ENCODE assay signal across 8 mouse cellular contexts in the genomic region with DNA sequence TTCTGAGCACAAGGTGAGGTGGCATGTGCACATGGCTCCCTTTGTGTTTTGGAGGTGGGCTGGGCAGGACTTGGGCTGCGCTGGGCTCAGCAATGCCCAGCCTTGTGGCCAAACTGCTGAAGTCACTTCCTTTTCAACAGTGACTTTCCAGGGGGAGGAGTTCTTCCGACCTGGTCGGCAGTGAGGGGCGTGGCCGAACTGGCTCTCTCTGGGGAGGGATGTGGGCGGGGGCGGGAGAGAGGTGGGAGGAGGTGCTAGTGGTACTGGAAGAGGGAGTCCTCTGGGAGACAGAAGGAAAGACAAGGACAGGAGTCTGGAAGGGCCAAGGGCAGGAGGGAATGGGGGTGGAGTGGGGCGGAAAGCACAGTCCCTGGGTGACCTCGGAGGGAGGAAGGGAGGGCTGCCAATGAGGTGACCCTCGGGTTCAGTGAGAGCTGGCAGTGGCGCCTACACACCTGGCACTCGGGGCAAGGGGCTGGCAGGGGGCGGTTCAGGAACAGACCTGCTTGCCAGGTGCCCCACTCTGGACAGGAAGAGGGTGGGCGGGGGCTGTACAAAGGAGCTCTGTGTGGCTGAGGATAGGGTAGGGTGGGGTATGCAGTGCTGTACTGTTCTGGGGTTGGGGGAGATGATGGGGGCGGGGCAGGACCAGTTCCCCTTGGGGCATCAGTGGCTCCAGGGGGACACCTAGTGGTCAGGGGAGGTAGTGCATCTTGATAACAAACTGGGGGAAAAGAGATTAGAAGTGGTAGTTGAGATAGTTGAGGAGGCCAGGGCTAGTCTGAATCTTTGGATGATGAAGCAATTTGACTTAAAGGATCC. TPM values are rescaled to one million over a fixed set of nuclear protein-coding genes. Genes with fewer than 3 reads are reported as not detected.
DNase-seq lines count a peak whose midpoint lies in the region; ATAC-seq and TF ChIP-seq lines count a peak whose summit lies in the region.

No protein-coding gene starts in this region.

- H3K9ac ChIP-seq in heart, embryonic 16.5 days (ENCODE audit: low read length) = peak overlapping the region; percentile 44
- H3K9ac ChIP-seq in lung, embryonic 16.5 days (ENCODE audit: low read length) = peak overlapping the region; percentile 3; the same call in 1 of the 2 replicates

- peaks cover 33% of the 10 kb centered on the region for H3K36me3 ChIP-seq in G1E (replicated peaks)
- peaks cover 45% of the 10 kb centered on the region for H3K36me3 ChIP-seq in forebrain, embryonic 10.5 days (replicated peaks)
- peaks cover 20% of the 10 kb centered on the region; the same call in 1 of the 2 replicates for H3K36me3 ChIP-seq in heart, embryonic 16.5 days (ENCODE audit: control insufficient read depth, insufficient read depth)
- H3K36me3 ChIP-seq in lung, embryonic 16.5 days (ENCODE audit: control insufficient read depth, insufficient read depth, low read length) = peaks cover 10% of the 10 kb centered on the region

- peak overlapping the region; percentile 78 for H3K27ac ChIP-seq in forebrain, embryonic 10.5 days
- peak overlapping the region; percentile 90 for H3K27ac ChIP-seq in heart, embryonic 16.5 days (ENCODE audit: low read length)
- H3K27ac ChIP-seq in lung, embryonic 16.5 days (ENCODE audit: low read length) = peak overlapping the region; percentile 91
- H3K27ac ChIP-seq in olfactory bulb, adult 2 months (ENCODE audit: insufficient read depth, low read depth, low read length) = peak overlapping the region; percentile 16; the same call in 1 of the 2 replicates

- peak overlapping the region; percentile 50 for H3K4me2 ChIP-seq in heart, embryonic 16.5 days (ENCODE audit: low read depth, low read length)
- H3K4me2 ChIP-seq in lung, embryonic 16.5 days (ENCODE audit: low read depth, low read length) = peak overlapping the region; percentile 35

- no peak for TF ChIP-seq POLR2A in olfactory bulb, adult 2 months (IDR thresholded peaks at IDR 0.05; ENCODE audit: insufficient read depth, low read depth, low read length)

- peaks cover 72% of the 10 kb centered on the region for H3K4me1 ChIP-seq in G1E (ENCODE audit: insufficient read depth, low read depth, low read length)
- peaks cover 77% of the 10 kb centered on the region for H3K4me1 ChIP-seq in forebrain, embryonic 10.5 days
- H3K4me1 ChIP-seq in heart, embryonic 16.5 days (ENCODE audit: control insufficient read depth, insufficient read depth, low read length) = peaks cover 83% of the 10 kb centered on the region
- H3K4me1 ChIP-seq in lung, embryonic 16.5 days (replicated peaks; ENCODE audit: control insufficient read depth, insufficient read depth, low read length) = peaks cover 51% of the 10 kb centered on the region
- H3K4me1 ChIP-seq in olfactory bulb, adult 2 months (ENCODE audit: control insufficient read depth, insufficient read depth, low read length) = peaks cover 56% of the 10 kb centered on the region

- 4% methylated on average over 15 of the region's 15 CpGs for WGBS in forebrain, embryonic 10.5 days
- 3% methylated on average over 15 of the region's 15 CpGs for WGBS in heart, embryonic 16.5 days
- WGBS in lung, embryonic 16.5 days = 1% methylated on average over 15 of the region's 15 CpGs
- WGBS in olfactory bulb, adult 2 months = 13% methylated on average over 15 of the region's 15 CpGs

- DNase-seq in G1E (ENCODE audit: low spot score) = peak; percentile 73
- peak; percentile 53 for DNase-seq in c-Kit-negative CD71-positive TER-119-positive erythroid progenitor cells, embryonic 14.5 days (ENCODE audit: low read depth, low spot score)
- peak; percentile 76 for DNase-seq in forebrain, embryonic 10.5 days (ENCODE audit: extremely low spot score, low spot score)
- DNase-seq in kidney, postnatal 14 days = peak; percentile 93
- DNase-seq in urinary bladder, adult 2 months (ENCODE audit: low spot score) = peak; percentile 69

- peak overlapping the region; percentile 67; the same call in 1 of the 2 replicates for H3K4me3 ChIP-seq in G1E (ENCODE audit: low read depth, low read length)
- H3K4me3 ChIP-seq in forebrain, embryonic 10.5 days = peak overlapping the region; percentile 34
- H3K4me3 ChIP-seq in heart, embryonic 16.5 days (ENCODE audit: low read length) = no peak overlapping the region; the same call in 1 of the 2 replicates
- H3K4me3 ChIP-seq in lung, embryonic 16.5 days (ENCODE audit: low read length) = peak overlapping the region; percentile 21
- no peak overlapping the region for H3K4me3 ChIP-seq in olfactory bulb, adult 2 months (ENCODE audit: insufficient read depth, low read depth, low read length)

- TF ChIP-seq CTCF in G1E (IDR thresholded peaks at IDR 0.05; ENCODE audit: low read depth, low read length) = peak; percentile 86
- TF ChIP-seq CTCF in olfactory bulb, adult 2 months (IDR thresholded peaks at IDR 0.05; ENCODE audit: insufficient read depth, low read depth, low read length) = no peak

- H3K27me3 ChIP-seq in G1E (ENCODE audit: insufficient read depth, low read length) = peaks cover 9% of the 10 kb centered on the region; the same call in 1 of the 2 replicates
- no peaks in the 10 kb centered on the region for H3K27me3 ChIP-seq in forebrain, embryonic 10.5 days (ENCODE audit: poor library complexity, severe bottlenecking)
- no peaks in the 10 kb centered on the region for H3K27me3 ChIP-seq in heart, embryonic 16.5 days (ENCODE audit: control insufficient read depth, insufficient read depth, low read length)
- no peaks in the 10 kb centered on the region for H3K27me3 ChIP-seq in lung, embryonic 16.5 days (ENCODE audit: control insufficient read depth, insufficient read depth, low read depth, low read length)

- no peaks in the 10 kb centered on the region for H3K9me3 ChIP-seq in G1E (replicated peaks)
- H3K9me3 ChIP-seq in forebrain, embryonic 10.5 days = no peaks in the 10 kb centered on the region
- no peaks in the 10 kb centered on the region for H3K9me3 ChIP-seq in heart, embryonic 16.5 days (replicated peaks; ENCODE audit: control insufficient read depth, low read length)
- no peaks in the 10 kb centered on the region for H3K9me3 ChIP-seq in lung, embryonic 16.5 days (ENCODE audit: control insufficient read depth, low read length)

- ATAC-seq in G1E (ENCODE audit: extremely low read depth, insufficient number of reproducible peaks, low FRiP score, poor library complexity, severe bottlenecking) = peak; percentile 43
- ATAC-seq in heart, embryonic 16.5 days (replicated peaks; ENCODE audit: extremely low read depth, insufficient read depth, low FRiP score) = peak; percentile 59
- ATAC-seq in lung, embryonic 16.5 days (ENCODE audit: low read depth) = peak; percentile 76

RNA-seq across cellular contexts. Expression of gene Ahdc1, which starts 45.2 kb away (rescaled TPM):
- 15.6 and 19.8 TPM in 2 replicates for total RNA-seq in G1E (2014; fragmentation: Nextera tagmentation)
- 2.7 TPM in 2 replicates for total RNA-seq in G1E (2017)
- 37.6 and 37.9 TPM in 2 replicates for polyA plus RNA-seq in G1E (2012)
- polyA plus RNA-seq in forebrain, embryonic 10.5 days (2016; fragmentation: Nextera tagmentation; extraction: Ambion mirVana) = 5.8 and 7.4 TPM in 2 replicates
- 7.1 and 7.2 TPM in 2 replicates for polyA plus RNA-seq in heart, embryonic 16.5 days (2015; fragmentation: Nextera tagmentation; extraction: Ambion mirVana)
- polyA plus RNA-seq in lung, embryonic 16.5 days (2015; fragmentation: Nextera tagmentation; extraction: Ambion mirVana) = 8.0 and 8.2 TPM in 2 replicates
- not detected in 2 replicates for polyA plus RNA-seq in olfactory bulb, adult 2 months (2012; ENCODE audit: insufficient read depth, insufficient read length, low replicate concordance, missing spikeins)
- 5.3 and 13.3 TPM in 2 replicates for polyA plus RNA-seq in urinary bladder, adult 2 months (2012; rRNA removed)

Comparison
In these comparisons a context has a peak if more than half of its experiments do, and no peak if none do; other contexts are left out.
1. H3K4me3 ChIP-seq: peak in G1E (single experiment), forebrain, embryonic 10.5 days (single experiment) and lung, embryonic 16.5 days (single experiment); none in heart, embryonic 16.5 days (single experiment) and olfactory bulb, adult 2 months (single experiment).
2. H3K27ac ChIP-seq: peak in every context shown above with its lines; median percentile 91 in lung, embryonic 16.5 days; 90 in heart, embryonic 16.5 days; 78 in forebrain, embryonic 10.5 days; 16 in olfactory bulb, adult 2 months.
3. Peak in every context shown above with its lines, with median percentiles within 50 percentile points of each other: ATAC-seq and DNase-seq.